Comparison of ENCODE assay signal across 15 mouse cellular contexts in genomic region chr5:147354161-147354780, GRCm38 (mm10). TPM values are rescaled to one million over a fixed set of nuclear protein-coding genes. Genes with fewer than 3 reads are reported as not detected.
DNase-seq lines count a peak whose midpoint lies in the region; ATAC-seq and TF ChIP-seq lines count a peak whose summit lies in the region.
"Had no signal": no experiment of that assay in that cellular context is flagged by ENCODE, and none has a peak within 500 bp of the region (broad histone marks: within the 10 kb centered on the region; RNA-seq: fewer than 3 reads in every experiment).

No protein-coding gene starts in this region.

- no peaks in the 10 kb centered on the region for H3K9me3 ChIP-seq in midbrain, postnatal 0 days (ENCODE audit: low read length)
- no peaks in the 10 kb centered on the region for H3K9me3 ChIP-seq in midbrain, embryonic 11.5 days (ENCODE audit: control insufficient read depth, low read length)
- no peaks in the 10 kb centered on the region for H3K9me3 ChIP-seq in kidney, embryonic 14.5 days (ENCODE audit: control insufficient read depth, low read length)
- H3K9me3 ChIP-seq: intestine, embryonic 15.5 days; liver, embryonic 13.5 days had no signal

- no peak overlapping the region for H3K4me2 ChIP-seq in midbrain, postnatal 0 days (ENCODE audit: low read depth, low read length, poor library complexity, severe bottlenecking)
- H3K4me2 ChIP-seq in midbrain, embryonic 11.5 days, result no peak overlapping the region
- no peak overlapping the region for H3K4me2 ChIP-seq in kidney, embryonic 14.5 days (replicated peaks; ENCODE audit: low read depth, low read length)
- H3K4me2 ChIP-seq: intestine, embryonic 15.5 days; liver, embryonic 13.5 days had no signal

- no peaks in the 10 kb centered on the region for H3K36me3 ChIP-seq in midbrain, postnatal 0 days (ENCODE audit: insufficient read depth, low read length)
- no peaks in the 10 kb centered on the region for H3K36me3 ChIP-seq in midbrain, embryonic 11.5 days (ENCODE audit: control insufficient read depth, insufficient read depth, low read length)
- no peaks in the 10 kb centered on the region for H3K36me3 ChIP-seq in kidney, embryonic 14.5 days (ENCODE audit: control insufficient read depth, insufficient read depth, low read length)
- H3K36me3 ChIP-seq: intestine, embryonic 15.5 days; liver, embryonic 13.5 days had no signal

- ATAC-seq in midbrain, postnatal 0 days (ENCODE audit: low FRiP score), result no peak
- ATAC-seq in midbrain, embryonic 11.5 days (ENCODE audit: low FRiP score), result no peak
- no peak for ATAC-seq in kidney, embryonic 14.5 days (ENCODE audit: low FRiP score, low TSS enrichment)
- ATAC-seq in inflammation-experienced regulatory T-cells, adult 6 months, result no peak
- ATAC-seq: intestine, embryonic 15.5 days had no signal

- H3K9ac ChIP-seq in midbrain, postnatal 0 days (replicated peaks; ENCODE audit: low read length, poor library complexity, severe bottlenecking), result no peak overlapping the region
- H3K9ac ChIP-seq in midbrain, embryonic 11.5 days (ENCODE audit: low read length), result no peak overlapping the region
- no peak overlapping the region for H3K9ac ChIP-seq in kidney, embryonic 14.5 days (ENCODE audit: low read depth, low read length)
- H3K9ac ChIP-seq: intestine, embryonic 15.5 days; liver, embryonic 13.5 days had no signal

- no peaks in the 10 kb centered on the region for H3K4me1 ChIP-seq in midbrain, postnatal 0 days (ENCODE audit: insufficient read depth, low read length)
- H3K4me1 ChIP-seq in midbrain, embryonic 11.5 days (ENCODE audit: control insufficient read depth, insufficient read depth, low read length), result no peaks in the 10 kb centered on the region
- no peaks in the 10 kb centered on the region for H3K4me1 ChIP-seq in kidney, embryonic 14.5 days (ENCODE audit: control insufficient read depth, insufficient read depth, low read length)
- H3K4me1 ChIP-seq: intestine, embryonic 15.5 days; liver, embryonic 13.5 days had no signal

- WGBS in midbrain, postnatal 0 days, result 61% methylated on average over 17 of the region's 17 CpGs
- WGBS in midbrain, embryonic 11.5 days, result 70% methylated on average over 17 of the region's 17 CpGs
- WGBS in kidney, embryonic 14.5 days, result 64% methylated on average over 17 of the region's 17 CpGs

- DNase-seq in midbrain, postnatal 0 days (ENCODE audit: low spot score), result no peak
- no peak for DNase-seq in midbrain, embryonic 11.5 days (ENCODE audit: low spot score, missing footprints)
- DNase-seq in frontal cortex, postnatal 14 days (ENCODE audit: low spot score in 2 of 2), result peak; percentile 32 to 45
- peak; percentile 59 to 75 for DNase-seq in layer of hippocampus, postnatal 14 days (ENCODE audit: low spot score in 2 of 2)
- peak; percentile 35 for DNase-seq in right cerebral cortex, postnatal 14 days
- DNase-seq: cerebellum, postnatal 10 days; gastrocnemius, postnatal 10 days; heart, postnatal 10 days; kidney, postnatal 36 days; liver, embryonic 13.5 days; retina, postnatal 1 day had no signal

- H3K4me3 ChIP-seq in midbrain, postnatal 0 days (ENCODE audit: low read depth, low read length), result no peak overlapping the region
- H3K4me3 ChIP-seq in midbrain, embryonic 11.5 days (ENCODE audit: low read depth, low read length), result no peak overlapping the region
- no peak overlapping the region for H3K4me3 ChIP-seq in kidney, embryonic 14.5 days (ENCODE audit: low read length)
- H3K4me3 ChIP-seq: intestine, embryonic 15.5 days; liver, embryonic 13.5 days had no signal

- TF ChIP-seq CTCF in midbrain, postnatal 0 days (IDR thresholded peaks at IDR 0.05), result peak; percentile 18

- no peaks in the 10 kb centered on the region for H3K27me3 ChIP-seq in midbrain, postnatal 0 days (ENCODE audit: insufficient read depth, low read length)
- H3K27me3 ChIP-seq in midbrain, embryonic 11.5 days (ENCODE audit: control insufficient read depth, insufficient read depth, low read length), result no peaks in the 10 kb centered on the region
- H3K27me3 ChIP-seq in kidney, embryonic 14.5 days (ENCODE audit: control insufficient read depth, insufficient read depth, low read length), result no peaks in the 10 kb centered on the region
- H3K27me3 ChIP-seq: intestine, embryonic 15.5 days; liver, embryonic 13.5 days had no signal

- H3K27ac ChIP-seq in midbrain, postnatal 0 days (ENCODE audit: low read depth, low read length), result no peak overlapping the region
- no peak overlapping the region for H3K27ac ChIP-seq in midbrain, embryonic 11.5 days (ENCODE audit: low read depth, low read length)
- H3K27ac ChIP-seq in kidney, embryonic 14.5 days (ENCODE audit: low read depth, low read length), result no peak overlapping the region
- H3K27ac ChIP-seq: intestine, embryonic 15.5 days; liver, embryonic 13.5 days had no signal

RNA-seq across cellular contexts. Expression of gene Urad, which starts 32.0 kb away (rescaled TPM):
- total RNA-seq in midbrain, postnatal 0 days (2014; rRNA removed), result not detected in 2 replicates
- not detected in 2 replicates for polyA plus RNA-seq in midbrain, postnatal 0 days (2015; fragmentation: Nextera tagmentation; extraction: Ambion mirVana)
- polyA plus RNA-seq in midbrain, embryonic 11.5 days (2014; fragmentation: Nextera tagmentation; extraction: Ambion mirVana), result not detected in 2 replicates
- not detected for total RNA-seq in layer of hippocampus, postnatal 14 days (2021)
- not detected in 2 replicates for polyA plus RNA-seq in kidney, embryonic 14.5 days (2014; fragmentation: Nextera tagmentation; extraction: Ambion mirVana)
- polyA plus RNA-seq in inflammation-experienced regulatory T-cells, adult 6 months (2017; shearing (Covaris generic)), result not detected
- total RNA-seq: gastrocnemius, postnatal 10 days; heart, postnatal 10 days had no signal
- polyA plus RNA-seq: thymus, postnatal 0 days had no signal

RNA-seq across cellular contexts. Expression of gene Flt3, which starts 46.0 kb away (rescaled TPM):
- total RNA-seq in midbrain, postnatal 0 days (2014; rRNA removed), result 2.5 and 2.6 TPM in 2 replicates
- 2.0 TPM in 2 replicates for polyA plus RNA-seq in midbrain, postnatal 0 days (2015; fragmentation: Nextera tagmentation; extraction: Ambion mirVana)
- 0.05 and 0.26 TPM in 2 replicates for polyA plus RNA-seq in midbrain, embryonic 11.5 days (2014; fragmentation: Nextera tagmentation; extraction: Ambion mirVana)
- total RNA-seq in layer of hippocampus, postnatal 14 days (2021), result 1 to 10 TPM; 6.2 to 6.8 TPM
- polyA plus RNA-seq in kidney, embryonic 14.5 days (2014; fragmentation: Nextera tagmentation; extraction: Ambion mirVana), result not detected in 2 replicates
- polyA plus RNA-seq in inflammation-experienced regulatory T-cells, adult 6 months (2017; shearing (Covaris generic)), result under 1 TPM in 1 of 3 experiments, not detected in 2; 0.38 TPM

RNA-seq across cellular contexts. Expression of gene Cdx2, which starts 47.2 kb away (rescaled TPM):
- not detected in 2 replicates for total RNA-seq in midbrain, postnatal 0 days (2014; rRNA removed)
- polyA plus RNA-seq in midbrain, postnatal 0 days (2015; fragmentation: Nextera tagmentation; extraction: Ambion mirVana), result not detected in 2 replicates
- polyA plus RNA-seq in midbrain, embryonic 11.5 days (2014; fragmentation: Nextera tagmentation; extraction: Ambion mirVana), result not detected in 2 replicates
- total RNA-seq in layer of hippocampus, postnatal 14 days (2021), result not detected
- not detected in 2 replicates for polyA plus RNA-seq in kidney, embryonic 14.5 days (2014; fragmentation: Nextera tagmentation; extraction: Ambion mirVana)
- polyA plus RNA-seq in inflammation-experienced regulatory T-cells, adult 6 months (2017; shearing (Covaris generic)), result not detected
- total RNA-seq: gastrocnemius, postnatal 10 days; heart, postnatal 10 days had no signal
- polyA plus RNA-seq: liver, embryonic 13.5 days had no signal

Comparison
In these comparisons a context has a peak if more than half of its experiments do, and no peak if none do; other contexts are left out.
1. DNase-seq: peak in frontal cortex, postnatal 14 days (2 of 2), layer of hippocampus, postnatal 14 days (2 of 2) and right cerebral cortex, postnatal 14 days (single experiment); none in midbrain, postnatal 0 days (single experiment) and midbrain, embryonic 11.5 days (single experiment).